Mouse (Mus musculus) midbrain, embryonic 13.5 days (tissue): Measurements from ENCODE around the gene Shisal1. TPM values are rescaled to one million over a fixed set of nuclear protein-coding genes. Genes with fewer than 3 reads are reported as not detected.

Source experiments
- ATAC-seq: fragments of 200-750 bp; cut with Nextera tagmentation; 2 replicates; pipeline ENCODE4 v1.8.0; 2017; ENCODE audit warnings: mild to moderate bottlenecking, moderate TSS enrichment, moderate library complexity
- H3K27ac ChIP-seq: fragments of 300-500 bp; sonication (generic); 2 replicates; pipeline ENCODE4 v1.5.1; 2015; ENCODE audit warnings: inconsistent platforms, mild to moderate bottlenecking, moderate library complexity
- H3K27me3 ChIP-seq: fragments of 300-500 bp; sonication (generic); 2 replicates; pipeline ENCODE4 v1.6.1; 2015; ENCODE audit warnings: mild to moderate bottlenecking, inconsistent platforms
- H3K36me3 ChIP-seq: fragments of 300-500 bp; sonication (generic); 2 replicates; pipeline ENCODE4 v1.6.1; 2015; ENCODE audit warnings: mild to moderate bottlenecking, inconsistent platforms
- H3K4me1 ChIP-seq: fragments of 300-500 bp; sonication (generic); replicated peaks from 2 replicates; pipeline ENCODE4 v1.6.1; 2015; ENCODE audit warnings: inconsistent platforms
- H3K4me2 ChIP-seq: fragments of 300-500 bp; sonication (generic); replicated peaks from 2 replicates; pipeline ENCODE4 v1.6.1; 2015; ENCODE audit warnings: moderate library complexity, mild to moderate bottlenecking, inconsistent platforms
- H3K4me3 ChIP-seq: fragments of 300-500 bp; sonication (generic); replicated peaks from 2 replicates; pipeline ENCODE4 v1.5.1; 2015; ENCODE audit warnings: mild to moderate bottlenecking, inconsistent platforms
- H3K9ac ChIP-seq: fragments of 300-500 bp; sonication (generic); replicated peaks from 2 replicates; pipeline ENCODE4 v1.6.1; 2015; ENCODE audit warnings: mild to moderate bottlenecking, inconsistent platforms
- H3K9me3 ChIP-seq: fragments of 300-500 bp; sonication (generic); 2 replicates; pipeline ENCODE4 v1.6.1; 2016; ENCODE audit warnings: mild to moderate bottlenecking, inconsistent platforms
- WGBS: fragments of 180-500 bp; shearing (Covaris S2); methylation state at CpG from one replicate; pipeline ENCODE4 v1.1.7; 2015; 5-methylcytosine and 5-hydroxymethylcytosine counted together
- polyA plus RNA-seq: library from polyadenylated mRNA; unstranded; fragments of >200 nt; fragmentation: Nextera tagmentation; extraction: Ambion mirVana; gene quantifications from 2 replicates; pipeline ENCODE4 v1.2.1, GENCODE M21; 2015

Gene Shisal1
- polyA plus RNA-seq, 1 experiment from 2014 or later: 11.1 TPM

DNA sequence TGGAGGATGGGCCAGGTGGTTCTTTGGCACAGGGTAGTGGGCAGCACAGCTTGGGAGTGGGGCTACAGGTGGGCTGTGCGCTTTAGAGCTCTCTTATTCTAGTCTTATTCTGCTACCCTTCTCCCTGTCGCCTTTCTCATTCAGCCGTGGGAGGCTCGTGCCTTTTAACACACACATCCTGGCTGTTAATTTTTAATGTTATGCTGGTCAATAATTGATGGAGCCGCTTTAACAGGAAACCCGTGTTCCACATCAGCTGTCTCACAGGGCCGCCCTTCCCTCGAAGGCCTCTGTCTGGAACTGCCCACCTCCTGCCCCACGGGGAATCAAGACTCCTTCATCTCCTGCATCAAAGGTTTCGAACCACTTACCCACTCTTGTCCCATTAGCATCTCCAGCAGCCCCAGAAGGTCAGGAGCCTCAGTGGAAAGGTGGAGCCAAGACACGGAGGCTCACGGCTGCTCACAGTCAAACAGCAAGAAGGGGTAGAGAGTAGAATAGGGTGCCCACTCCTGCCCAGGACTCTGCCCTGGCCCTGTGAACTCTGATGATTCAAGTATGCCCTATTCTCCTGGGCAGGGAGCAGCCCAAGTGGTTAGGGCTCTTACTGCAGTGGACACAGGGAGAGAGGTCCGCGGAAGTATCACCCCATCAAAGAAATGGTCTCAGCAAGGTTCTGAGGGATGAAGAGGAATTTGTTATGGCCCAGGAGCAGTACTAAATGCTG, 51.4 kb downstream of the Shisal1 start:
- Histone ChIP-seq H3K4me1 (peaks cover 52% of the 10 kb centered on the region), H3K27ac (0 out of 2 replicates have a peak overlapping the region, but pooled peaks have one; percentile 19), H3K4me3 (no peak overlapping the region), H3K4me2 (no peak overlapping the region), H3K9me3 (no peaks in the 10 kb centered on the region), H3K9ac (no peak overlapping the region), H3K27me3 (no peaks in the 10 kb centered on the region; the same call in 1 of the 2 replicates), H3K36me3 (no peaks in the 10 kb centered on the region)
- 72% methylated on average over 14 of the region's 14 CpGs for WGBS
- ATAC-seq: peak; percentile 31; the same call in 1 of the 2 replicates

- no peak overlapping the region for H3K9ac ChIP-seq
- H3K4me3 ChIP-seq: no peak overlapping the region
- peak overlapping the region; percentile 7; the same call in 1 of the 2 replicates for H3K27ac ChIP-seq
- H3K9me3 ChIP-seq: peaks cover 5% of the 10 kb centered on the region; the same call in 1 of the 2 replicates
- peaks cover 8% of the 10 kb centered on the region; the same call in 1 of the 2 replicates for H3K36me3 ChIP-seq
- no peak overlapping the region for H3K4me2 ChIP-seq
- H3K27me3 ChIP-seq: no peaks in the 10 kb centered on the region
- WGBS: 57% methylated on average over 6 of the region's 6 CpGs
- peaks cover 44% of the 10 kb centered on the region for H3K4me1 ChIP-seq
- ATAC-seq: peak; percentile 34; the same call in 1 of the 2 replicates
These were observed 53.6 kb downstream of the Shisal1 start for GRCm38 (mm10) chr15:84393341-84393740.

DNA sequence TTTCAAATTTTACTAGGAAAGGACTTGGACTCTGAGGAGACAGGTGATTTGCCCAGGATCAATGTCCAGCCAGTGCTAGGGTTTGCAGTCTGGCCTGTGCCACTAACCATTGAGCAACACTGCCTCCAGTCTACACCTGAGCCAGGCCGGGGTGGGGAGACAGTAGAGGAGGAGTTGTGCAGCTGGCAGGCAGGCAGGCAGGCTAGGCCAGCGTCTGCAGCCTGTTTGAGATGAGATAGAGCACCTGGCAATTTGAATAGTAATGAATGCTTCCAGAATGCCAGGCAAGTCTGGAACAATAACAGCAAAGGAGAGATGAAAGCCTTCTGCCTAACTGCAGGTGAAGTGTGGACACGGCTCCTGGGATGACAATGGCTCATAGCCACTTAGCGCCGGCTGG, 54.1 kb downstream of the Shisal1 start:
- Histone ChIP-seq H3K27me3 (no peaks in the 10 kb centered on the region), H3K4me3 (no peak overlapping the region), H3K4me1 (peaks cover 41% of the 10 kb centered on the region), H3K4me2 (no peak overlapping the region), H3K9me3 (peaks cover 10% of the 10 kb centered on the region), H3K27ac (peak overlapping the region; percentile 7; the same call in 1 of the 2 replicates), H3K9ac (no peak overlapping the region), H3K36me3 (peaks cover 8% of the 10 kb centered on the region; the same call in 1 of the 2 replicates)
- ATAC-seq: peak; percentile 25; the same call in 1 of the 2 replicates
- 53% methylated on average over 5 of the region's 5 CpGs for WGBS

- Histone ChIP-seq H3K4me2 (no peak overlapping the region), H3K9me3 (peaks cover 17% of the 10 kb centered on the region), H3K27ac (no peak overlapping the region), H3K27me3 (no peaks in the 10 kb centered on the region), H3K4me3 (no peak overlapping the region), H3K36me3 (peaks cover 13% of the 10 kb centered on the region), H3K4me1 (peaks cover 36% of the 10 kb centered on the region), H3K9ac (no peak overlapping the region)
- ATAC-seq: no peak
- WGBS: 93% methylated on average over 4 of the region's 4 CpGs
These were observed 54.8 kb downstream of the Shisal1 start for GRCm38 (mm10) chr15:84392131-84392530.

GRCm38 (mm10) chr15:84388698-84389131, 58.2 kb downstream of the Shisal1 start:
- 94% methylated on average over 8 of the region's 8 CpGs for WGBS
- Histone ChIP-seq H3K27me3 (no peaks in the 10 kb centered on the region), H3K4me2 (no peak overlapping the region), H3K9ac (no peak overlapping the region), H3K27ac (no peak overlapping the region), H3K9me3 (peaks cover 21% of the 10 kb centered on the region), H3K4me3 (no peak overlapping the region), H3K4me1 (peaks cover 12% of the 10 kb centered on the region), H3K36me3 (peaks cover 16% of the 10 kb centered on the region)
- ATAC-seq: no peak

- Histone ChIP-seq H3K9ac (no peak overlapping the region), H3K27me3 (no peaks in the 10 kb centered on the region), H3K4me1 (no peaks in the 10 kb centered on the region), H3K9me3 (peaks cover 21% of the 10 kb centered on the region), H3K36me3 (peaks cover 18% of the 10 kb centered on the region), H3K4me3 (no peak overlapping the region), H3K27ac (no peak overlapping the region), H3K4me2 (no peak overlapping the region)
- 89% methylated on average over 8 of the region's 8 CpGs for WGBS
- no peak for ATAC-seq
These were observed 60.8 kb downstream of the Shisal1 start for GRCm38 (mm10) chr15:84385995-84386565.

DNA sequence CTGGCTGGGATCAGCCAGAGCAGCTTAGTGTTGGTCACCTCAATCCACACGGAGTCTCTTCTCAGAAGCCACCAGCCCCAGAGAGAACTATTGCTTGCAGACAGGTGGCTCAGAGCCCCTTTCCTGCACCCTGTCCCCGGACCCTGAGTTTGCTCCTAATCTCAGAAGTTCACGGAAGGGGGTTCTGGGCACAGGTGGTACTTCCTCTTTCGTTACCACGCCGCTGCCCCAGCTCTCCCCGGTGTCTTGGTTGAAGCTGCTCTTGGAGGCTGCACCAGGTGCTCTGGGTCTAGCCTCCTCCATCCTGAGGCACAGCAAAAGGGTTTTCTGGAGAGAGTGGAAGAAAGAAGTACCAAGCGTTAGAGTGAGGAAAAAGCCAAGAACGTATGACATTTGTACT, 62.8 kb downstream of the Shisal1 start:
- no peaks in the 10 kb centered on the region for H3K27me3 ChIP-seq
- no peaks in the 10 kb centered on the region for H3K4me1 ChIP-seq
- H3K27ac ChIP-seq: no peak overlapping the region
- no peak overlapping the region for H3K9ac ChIP-seq
- no peak overlapping the region for H3K4me2 ChIP-seq
- no peak for ATAC-seq
- WGBS: 93% methylated on average over 9 of the region's 9 CpGs
- no peak overlapping the region for H3K4me3 ChIP-seq
- peaks cover 20% of the 10 kb centered on the region for H3K36me3 ChIP-seq
- peaks cover 21% of the 10 kb centered on the region for H3K9me3 ChIP-seq

DNA sequence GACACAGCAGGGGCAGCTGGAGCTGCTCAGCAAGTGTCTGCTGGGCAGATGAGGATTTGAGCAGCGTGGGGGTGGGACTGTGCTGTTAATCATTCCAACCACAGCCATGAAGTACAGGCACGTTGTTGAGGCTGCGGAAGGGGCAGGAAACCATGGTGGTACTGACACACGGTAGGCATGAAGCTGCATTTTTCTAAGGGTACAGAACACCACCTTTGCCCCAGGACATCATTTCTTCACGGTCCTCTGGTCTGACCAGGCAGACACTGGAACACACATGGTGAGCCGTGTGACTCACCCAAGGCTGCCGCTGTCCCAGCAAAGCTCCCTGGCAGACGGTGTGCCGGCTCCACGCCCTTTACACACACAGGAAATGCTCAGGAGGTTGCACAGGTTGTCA, 66.7 kb downstream of the Shisal1 start:
- Histone ChIP-seq H3K36me3 (0 out of 2 replicates have a peak, but pooled peaks cover 6% of the 10 kb centered on the region), H3K4me1 (no peaks in the 10 kb centered on the region), H3K27me3 (no peaks in the 10 kb centered on the region), H3K4me3 (no peak overlapping the region), H3K9ac (no peak overlapping the region), H3K4me2 (no peak overlapping the region), H3K9me3 (peaks cover 4% of the 10 kb centered on the region), H3K27ac (no peak overlapping the region)
- ATAC-seq: no peak
- WGBS: 80% methylated on average over 10 of the region's 10 CpGs

DNA sequence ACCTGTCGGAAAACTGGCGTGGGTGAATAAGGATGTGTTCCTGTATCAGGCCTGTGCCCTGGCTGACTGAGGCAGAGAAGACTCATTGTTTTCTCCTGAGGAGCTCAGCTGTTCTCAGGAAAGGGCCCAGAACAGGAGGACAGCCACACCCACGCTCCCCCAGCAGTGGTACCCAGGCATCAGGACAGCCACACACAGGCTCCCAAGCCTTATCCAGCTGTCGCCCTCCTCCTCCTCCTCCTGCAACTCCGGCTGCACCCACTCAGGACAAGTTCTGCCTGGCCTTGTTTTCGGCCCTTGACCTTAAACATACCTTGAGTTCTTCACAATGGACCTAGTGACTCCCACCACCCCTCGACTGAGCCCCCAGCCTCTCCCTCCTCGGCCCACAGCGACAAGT, 68.2 kb downstream of the Shisal1 start:
- Histone ChIP-seq H3K9ac (no peak overlapping the region), H3K4me2 (no peak overlapping the region), H3K27me3 (no peaks in the 10 kb centered on the region), H3K27ac (no peak overlapping the region), H3K9me3 (peaks cover 9% of the 10 kb centered on the region), H3K36me3 (peaks cover 10% of the 10 kb centered on the region; the same call in 1 of the 2 replicates), H3K4me3 (no peak overlapping the region), H3K4me1 (no peaks in the 10 kb centered on the region)
- WGBS: 90% methylated on average over 9 of the region's 9 CpGs
- no peak for ATAC-seq

DNA sequence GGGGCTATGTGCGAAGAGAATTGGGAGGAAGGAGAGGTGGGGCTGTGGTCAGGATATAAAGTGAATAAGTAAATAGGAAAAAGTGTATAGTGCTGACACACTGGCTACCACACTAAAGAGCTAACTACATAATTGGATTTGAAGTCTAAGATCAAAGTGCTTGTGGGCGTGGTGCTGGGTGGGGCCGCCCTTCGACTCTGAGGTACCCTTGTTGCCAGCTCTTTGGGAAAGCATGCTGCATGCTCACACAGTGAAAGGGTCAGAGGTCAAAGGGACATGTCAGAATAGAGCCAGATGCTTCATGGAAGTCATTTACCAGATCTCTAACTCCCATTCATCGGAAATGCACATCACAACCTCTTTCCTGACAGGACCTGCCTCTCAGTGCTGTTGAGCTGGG, 74.1 kb downstream of the Shisal1 start:
- ATAC-seq: no peak
- no peak overlapping the region for H3K4me2 ChIP-seq
- no peak overlapping the region for H3K4me3 ChIP-seq
- H3K9ac ChIP-seq: no peak overlapping the region
- no peaks in the 10 kb centered on the region for H3K4me1 ChIP-seq
- H3K36me3 ChIP-seq: peaks cover 4% of the 10 kb centered on the region; the same call in 1 of the 2 replicates
- 74% methylated on average over 5 of the region's 5 CpGs for WGBS
- no peaks in the 10 kb centered on the region for H3K27me3 ChIP-seq
- no peak overlapping the region for H3K27ac ChIP-seq
- peaks cover 9% of the 10 kb centered on the region for H3K9me3 ChIP-seq

DNA sequence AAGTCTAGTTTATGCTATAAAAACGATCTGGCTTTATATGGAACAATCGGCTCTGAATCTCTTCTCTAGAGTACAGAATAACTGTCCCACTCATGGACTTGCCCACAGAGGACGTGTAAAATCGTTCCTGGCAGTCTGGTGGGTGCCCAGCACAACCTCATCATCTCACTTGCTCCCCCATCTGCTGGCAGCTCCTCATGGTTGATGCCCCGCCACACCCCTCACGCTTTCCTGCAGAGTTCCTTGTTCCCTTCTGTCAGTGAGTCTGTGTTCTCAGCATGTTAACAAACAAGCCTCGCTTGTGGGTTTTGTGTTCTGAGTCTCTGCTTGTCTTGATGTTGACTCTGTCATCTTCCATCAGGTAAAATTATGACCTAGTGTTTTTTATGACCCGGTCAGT, 79.5 kb downstream of the Shisal1 start:
- Histone ChIP-seq H3K27ac (no peak overlapping the region), H3K4me3 (no peak overlapping the region), H3K9ac (no peak overlapping the region), H3K9me3 (no peaks in the 10 kb centered on the region), H3K4me1 (no peaks in the 10 kb centered on the region), H3K4me2 (no peak overlapping the region), H3K36me3 (no peaks in the 10 kb centered on the region), H3K27me3 (no peaks in the 10 kb centered on the region)
- WGBS: 85% methylated on average over 8 of the region's 8 CpGs
- no peak for ATAC-seq

GRCm38 (mm10) chr15:84366574-84366989, 80.3 kb downstream of the Shisal1 start:
- no peak overlapping the region for H3K27ac ChIP-seq
- no peaks in the 10 kb centered on the region for H3K36me3 ChIP-seq
- no peaks in the 10 kb centered on the region for H3K27me3 ChIP-seq
- H3K4me1 ChIP-seq: no peaks in the 10 kb centered on the region
- 92% methylated on average over 10 of the region's 10 CpGs for WGBS
- no peak for ATAC-seq
- H3K9ac ChIP-seq: no peak overlapping the region
- H3K9me3 ChIP-seq: no peaks in the 10 kb centered on the region
- no peak overlapping the region for H3K4me2 ChIP-seq
- no peak overlapping the region for H3K4me3 ChIP-seq
